Mouse (Mus musculus): ENCODE data around the gene Smarcd2. TPM values are rescaled to one million over a fixed set of nuclear protein-coding genes. Genes with fewer than 3 reads are reported as not detected.

The Smarcd2 gene
- 136 and 162 TPM in 2 replicates for polyA plus RNA-seq (2012; rRNA removed)

DNA sequence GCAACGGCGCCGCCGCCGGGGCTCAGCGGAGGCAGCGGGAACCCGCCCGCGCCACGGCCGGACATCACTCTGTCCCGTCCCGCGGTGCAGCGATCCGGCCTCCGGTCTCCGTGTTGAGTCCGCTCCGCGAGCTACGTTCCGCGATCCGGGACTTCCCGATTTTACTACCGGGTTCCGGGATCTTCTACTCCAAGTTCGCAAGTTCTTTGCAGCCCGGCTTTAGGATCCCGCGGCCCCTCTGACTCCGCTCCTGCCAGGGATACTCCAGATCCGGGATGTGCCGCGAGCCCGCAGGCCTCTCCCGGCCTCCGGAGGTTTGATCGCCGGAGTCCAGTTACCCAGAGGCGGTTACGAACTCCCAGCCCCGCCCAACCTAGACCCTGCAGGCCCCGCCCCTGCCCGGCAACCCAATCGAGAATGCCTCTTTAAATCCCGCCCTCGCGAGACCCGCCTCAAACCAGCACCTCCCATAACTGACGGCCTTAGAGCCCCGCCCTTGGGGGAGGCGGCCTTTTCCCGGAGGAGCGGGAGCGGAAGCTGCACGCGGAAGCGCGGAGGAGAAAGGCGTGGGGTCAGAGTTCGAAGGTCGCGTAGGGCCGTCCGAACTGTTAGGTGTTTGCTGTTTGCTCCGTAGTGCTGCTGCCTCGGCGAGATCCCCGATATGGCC, at the start of gene Smarcd2:
TSS of gene Smarcd2 (minus strand) at position 329 of the 667 bp plus-strand sequence.
- peak; percentile 94 for DNase-seq (ENCODE audit: low read depth, low spot score)
- under 1% methylated on average over 72 of the region's 72 CpGs for WGBS

DNA sequence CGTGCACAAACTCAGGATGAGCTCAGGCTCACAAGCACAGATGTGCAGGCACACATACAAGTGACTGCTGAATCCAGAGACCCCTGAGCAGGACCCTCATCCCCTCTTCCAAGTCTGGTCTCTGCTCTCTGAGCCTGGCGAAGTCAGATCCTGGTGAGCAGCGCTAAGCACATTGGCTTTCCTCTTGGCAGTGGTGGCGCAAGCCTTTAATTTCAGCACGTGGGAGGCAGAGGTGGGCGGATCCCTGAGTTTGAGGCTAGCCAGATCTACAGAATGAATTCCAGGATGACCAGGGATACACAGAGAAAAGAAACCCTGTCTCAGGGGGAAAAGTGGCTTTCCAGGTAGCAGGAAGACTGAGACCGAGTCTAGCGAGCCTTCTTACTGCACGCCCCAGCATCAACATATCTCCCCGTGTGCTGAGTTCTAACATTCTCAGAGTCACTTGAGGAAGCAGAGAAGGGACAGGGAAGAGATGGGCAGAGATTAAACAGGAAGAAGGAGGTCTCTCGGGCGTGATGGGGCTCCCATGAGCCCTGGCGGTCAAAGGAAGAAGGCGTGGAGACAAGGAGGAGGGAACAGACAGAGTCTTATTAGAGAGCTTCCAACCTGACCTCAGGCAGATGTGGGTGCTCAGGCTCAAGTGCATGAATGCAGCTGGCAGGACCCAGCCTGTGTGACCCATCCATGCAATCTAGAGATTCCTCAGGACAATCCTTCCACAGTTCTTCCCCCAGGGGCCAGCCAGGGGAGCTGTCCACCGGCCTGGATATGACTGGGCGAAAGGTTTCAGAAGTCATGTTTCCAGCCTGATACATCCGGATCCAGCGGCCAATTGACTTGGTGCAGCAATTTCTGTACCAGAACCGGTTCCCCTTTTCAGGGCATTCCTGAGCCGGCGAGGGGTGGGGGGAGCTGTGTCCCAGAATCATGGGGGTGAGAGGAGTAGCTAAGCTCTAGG, 45.9 kb upstream of the Smarcd2 start:
- no peak for DNase-seq (ENCODE audit: low read depth, low spot score)
- WGBS = 49% methylated on average over 21 of the region's 21 CpGs

DNA sequence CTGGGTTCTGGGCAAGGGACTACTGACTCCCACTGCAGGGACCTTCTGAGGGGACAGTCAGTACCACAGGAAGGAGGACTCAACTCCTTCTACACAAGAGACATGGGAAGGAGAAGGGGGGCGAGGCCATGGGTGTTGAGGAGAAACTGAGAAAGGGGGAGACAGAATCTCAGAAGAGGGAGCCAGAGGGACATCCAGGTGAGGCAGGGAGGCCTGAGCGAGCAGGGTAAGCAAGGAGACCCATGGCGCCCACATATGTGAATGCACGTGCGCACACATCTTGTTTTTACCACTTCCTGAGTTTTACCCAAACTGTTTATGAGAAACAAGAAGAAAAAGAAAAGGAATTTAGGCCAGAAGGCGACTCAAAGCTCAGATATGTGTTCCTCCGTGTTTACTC, 45.0 kb upstream of the Smarcd2 start:
- no peak for DNase-seq (ENCODE audit: low read depth, low spot score)
- 72% methylated on average over 7 of the region's 7 CpGs for WGBS

DNA sequence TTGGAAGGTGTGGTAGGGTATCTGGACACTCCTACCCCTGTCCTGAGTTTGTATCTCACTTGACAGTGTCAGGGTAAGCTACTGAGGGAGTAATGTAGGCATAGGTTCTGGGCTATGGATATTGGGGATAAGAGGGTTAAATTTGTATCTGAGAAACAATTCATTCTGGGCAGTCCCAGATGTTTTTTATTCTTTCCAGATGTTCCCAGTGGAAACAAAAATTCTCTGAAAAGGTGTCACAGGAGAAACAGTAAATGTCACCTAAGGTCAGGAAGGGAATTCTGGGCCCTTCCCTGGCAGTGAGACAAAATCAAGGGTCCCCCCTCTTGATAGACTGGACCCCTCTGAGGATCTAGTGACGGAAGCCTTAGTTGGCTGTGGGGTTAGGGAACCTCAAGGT, 43.6 kb upstream of the Smarcd2 start:
- WGBS = 81% methylated on average over 1 of the region's 1 CpGs
- no peak for DNase-seq (ENCODE audit: low read depth, low spot score)

DNA sequence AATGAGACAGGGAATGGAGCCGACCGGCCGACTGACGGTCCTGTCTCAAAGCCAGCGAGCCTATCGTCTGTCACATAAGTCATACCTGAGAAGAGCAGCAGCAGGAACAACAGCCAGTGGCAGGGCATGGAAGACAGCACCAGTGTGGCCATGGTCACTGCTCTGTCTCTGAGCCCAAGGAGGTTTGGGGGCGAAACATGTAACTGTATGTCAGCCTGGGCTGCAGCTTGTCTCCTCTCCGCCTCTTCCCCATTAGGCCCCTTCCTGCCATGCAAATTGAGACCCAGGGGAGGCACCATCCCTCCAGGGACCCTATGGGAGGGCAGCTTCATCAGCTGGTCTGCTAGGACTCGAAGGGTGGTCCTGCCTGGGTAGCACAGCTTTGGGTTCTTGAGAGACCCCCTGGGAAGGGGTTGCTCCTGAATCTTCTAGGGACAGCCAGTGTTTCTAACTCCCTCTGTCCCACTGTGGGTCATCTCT, 41.6 kb upstream of the Smarcd2 start, which contains the start of gene Cd79b:
TSS of gene Cd79b (minus strand) at position 430 of the 480 bp plus-strand sequence.
- DNase-seq (ENCODE audit: low read depth, low spot score) = no peak
- WGBS = 77% methylated on average over 9 of the region's 9 CpGs

DNA sequence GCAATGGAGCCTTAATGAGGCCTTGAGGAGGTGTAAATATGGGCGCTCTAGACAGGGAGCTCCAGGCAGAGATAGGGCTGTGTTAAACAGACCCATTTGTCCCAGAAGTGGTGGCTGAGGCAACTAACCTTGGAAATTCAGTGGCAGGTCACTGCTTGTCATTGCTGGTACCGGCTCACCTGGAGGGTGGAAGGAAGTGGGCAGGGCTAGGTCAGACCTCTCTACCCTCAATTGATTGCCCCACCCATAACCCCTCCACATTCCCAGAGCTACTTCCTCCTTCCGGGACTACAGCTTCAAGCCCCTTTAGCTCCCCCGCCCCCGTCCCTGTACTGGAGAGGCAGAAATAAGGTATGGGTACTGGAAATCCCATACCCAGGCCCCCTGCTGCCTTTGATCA, 40.8 kb upstream of the Smarcd2 start:
- no peak for DNase-seq (ENCODE audit: low read depth, low spot score)
- WGBS = 39% methylated on average over 5 of the region's 5 CpGs

DNA sequence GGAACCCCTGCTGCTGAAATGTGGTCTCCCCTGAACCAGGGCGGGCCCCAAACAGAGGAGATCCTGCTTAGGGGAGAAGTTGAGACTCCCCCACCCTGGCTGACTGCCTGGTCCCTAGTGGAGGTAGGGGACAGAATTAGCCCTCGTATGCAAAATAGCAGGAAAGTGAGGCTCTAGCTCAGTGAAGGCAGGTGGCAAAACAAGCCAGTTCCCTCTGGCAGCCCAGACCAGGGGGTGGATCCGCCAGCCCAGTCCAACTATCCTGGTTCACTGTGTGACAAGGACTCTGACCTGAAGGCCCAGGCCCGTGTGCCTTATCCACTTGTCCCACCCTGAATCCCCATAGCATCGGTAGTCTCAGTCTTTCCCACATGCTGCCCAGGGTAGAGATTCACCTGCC, 37.4 kb upstream of the Smarcd2 start:
- no peak for DNase-seq (ENCODE audit: low read depth, low spot score)
- 71% methylated on average over 5 of the region's 5 CpGs for WGBS

DNA sequence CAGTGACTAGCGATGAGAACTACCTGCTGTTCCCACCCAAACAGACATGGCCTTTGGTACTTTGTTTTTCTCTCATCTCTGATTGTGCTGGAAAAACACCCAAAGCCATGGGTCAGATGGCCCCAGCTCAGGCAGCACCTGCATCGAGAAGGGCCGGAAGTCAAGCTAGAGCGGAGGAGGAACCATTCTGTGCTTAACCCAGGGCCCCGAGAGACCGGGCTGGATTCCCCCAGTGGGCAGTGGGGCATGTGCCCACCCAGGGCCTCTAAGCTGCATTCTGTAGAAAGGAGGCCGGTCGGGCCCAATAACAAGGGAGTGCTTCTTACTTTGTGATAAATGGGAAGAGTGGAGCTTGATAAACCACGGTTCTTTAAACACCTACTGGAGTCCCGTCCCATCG, 35.4 kb upstream of the Smarcd2 start:
- 81% methylated on average over 11 of the region's 11 CpGs for WGBS
- no peak for DNase-seq (ENCODE audit: low read depth, low spot score)

DNA sequence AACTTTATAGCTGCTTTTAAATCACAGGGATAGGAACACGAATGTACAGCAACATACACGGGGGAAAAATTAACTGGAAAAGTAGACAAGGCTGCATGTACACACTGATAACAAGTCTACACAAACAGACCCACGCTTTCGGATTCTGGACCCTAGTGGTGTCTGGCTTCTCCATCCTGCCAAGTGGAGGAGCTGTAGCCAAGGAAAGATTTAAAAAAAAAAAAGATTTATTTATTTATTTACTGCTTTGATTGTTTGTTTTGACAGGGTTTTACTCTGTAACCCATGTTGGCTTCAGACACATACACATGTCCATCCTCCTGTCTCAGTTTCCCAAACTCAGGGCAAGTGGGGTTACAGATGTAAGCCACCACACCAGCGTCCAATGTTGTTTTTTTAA, 34.7 kb upstream of the Smarcd2 start:
- DNase-seq (ENCODE audit: low read depth, low spot score) = no peak
- WGBS = 36% methylated on average over 5 of the region's 5 CpGs

DNA sequence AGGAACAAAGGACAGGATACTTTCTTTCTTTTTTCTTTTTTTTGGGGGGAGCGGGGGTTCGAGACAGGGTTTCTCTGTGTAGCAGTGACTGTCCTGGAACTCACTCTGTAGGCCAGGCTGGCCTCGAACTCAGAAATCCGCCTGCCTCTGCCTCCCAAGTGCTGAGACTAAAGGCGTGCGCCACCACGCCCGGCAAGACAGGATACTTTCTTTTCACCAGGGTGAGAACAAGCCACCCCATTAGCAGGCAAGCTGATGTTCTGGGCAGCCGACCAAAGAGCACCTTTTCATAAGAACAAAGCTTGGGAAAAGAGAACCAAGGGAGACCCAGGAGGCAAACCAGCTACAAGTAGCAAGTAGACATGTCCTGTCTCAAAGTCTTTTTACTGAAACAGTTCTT, 34.0 kb upstream of the Smarcd2 start:
- WGBS = 86% methylated on average over 9 of the region's 9 CpGs
- no peak for DNase-seq (ENCODE audit: low read depth, low spot score)

DNA sequence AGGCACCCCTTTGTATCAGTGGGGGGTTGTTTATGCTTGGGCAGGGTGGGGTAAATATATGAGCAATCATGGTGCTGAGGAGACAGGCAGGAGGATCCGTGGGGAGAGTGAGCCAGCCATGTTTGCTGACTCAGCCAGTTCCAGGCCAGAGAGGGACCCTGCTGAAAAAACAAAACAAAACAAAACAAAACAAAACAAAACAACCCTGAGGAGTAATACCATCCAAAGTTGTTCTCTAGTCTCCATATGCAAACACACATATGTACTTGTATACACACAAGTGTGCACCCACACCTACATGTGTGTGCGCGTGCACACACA, 33.3 kb upstream of the Smarcd2 start:
- WGBS = 81% methylated on average over 3 of the region's 3 CpGs
- no peak for DNase-seq (ENCODE audit: low read depth, low spot score)

DNA sequence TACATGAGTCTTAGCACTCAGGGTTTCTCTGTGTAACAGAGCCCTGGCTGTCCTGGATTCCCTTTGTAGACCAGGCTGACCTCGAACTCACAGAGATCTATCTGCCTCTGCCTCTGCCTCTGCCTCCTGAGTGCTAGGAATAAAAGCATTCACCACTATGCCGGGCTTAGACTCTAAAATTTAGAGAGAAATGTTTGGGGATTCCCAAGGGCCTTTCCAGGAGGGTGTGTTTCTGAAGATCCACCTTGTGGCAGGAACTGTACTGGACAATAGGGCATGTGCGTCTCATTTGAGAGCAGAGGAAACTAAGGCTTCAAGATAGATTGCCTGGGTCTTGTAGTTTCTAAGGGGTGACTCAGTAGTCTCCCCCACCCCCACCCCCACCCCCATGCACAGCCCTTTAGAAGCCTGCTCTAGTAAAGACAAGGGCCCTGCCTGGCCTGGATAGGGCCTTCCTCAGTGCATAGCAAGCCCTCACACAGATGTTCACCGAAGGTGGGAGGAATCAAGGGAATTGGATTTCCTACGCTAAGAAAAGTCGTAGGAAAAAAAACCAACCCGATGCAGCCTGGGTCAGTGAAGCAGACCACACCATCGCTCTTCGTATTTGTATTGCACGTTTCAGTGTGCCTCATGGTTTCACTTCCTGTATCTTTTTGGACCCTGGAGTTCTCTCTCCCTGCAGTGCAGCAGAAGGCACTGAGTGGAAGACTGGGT, 32.7 kb upstream of the Smarcd2 start:
- WGBS = 72% methylated on average over 10 of the region's 10 CpGs
- no peak for DNase-seq (ENCODE audit: low read depth, low spot score)

DNA sequence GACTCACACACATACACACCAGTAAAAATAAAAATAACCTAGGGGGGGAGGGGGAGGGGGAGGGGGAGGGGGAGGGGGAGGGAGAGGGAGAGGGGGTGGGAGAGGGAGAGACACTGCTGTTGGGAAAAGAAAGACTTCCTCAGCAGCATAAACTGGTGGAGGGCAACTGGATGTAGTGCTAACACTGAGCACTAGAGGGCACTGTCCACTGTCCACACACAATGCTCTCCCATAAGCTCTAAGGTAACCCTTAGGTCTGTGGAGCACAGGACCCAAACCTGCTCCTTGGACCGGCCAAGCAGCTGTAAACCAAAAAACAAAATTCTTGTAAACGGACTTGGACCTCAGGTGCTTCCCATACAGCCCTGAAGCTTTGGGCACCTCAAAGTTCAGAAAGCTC, 29.9 kb upstream of the Smarcd2 start:
- 7% methylated on average over 2 of the region's 2 CpGs for WGBS
- peak; percentile 18 for DNase-seq (ENCODE audit: low read depth, low spot score)

DNA sequence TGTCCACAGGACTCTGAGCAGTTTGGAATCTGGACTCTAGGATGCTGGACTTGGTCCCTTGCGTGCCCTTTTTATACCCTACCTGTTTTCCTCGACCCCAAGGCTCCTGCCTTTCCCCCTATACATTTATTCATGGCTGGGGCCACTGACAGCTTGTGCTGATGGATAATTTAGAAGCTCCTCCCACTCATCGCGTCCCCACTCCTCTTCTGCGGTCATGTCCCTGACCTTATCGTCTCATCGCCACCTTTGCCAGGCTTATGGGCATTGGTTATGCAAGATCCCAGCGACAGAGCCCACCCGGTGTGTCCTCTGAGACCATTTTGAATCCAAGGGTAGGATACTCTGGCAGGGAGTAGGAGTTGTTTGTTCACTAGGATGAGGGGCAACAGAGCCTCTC, 29.0 kb upstream of the Smarcd2 start, which contains the start of gene Gh:
TSS of gene Gh (minus strand) at position 101 of the 400 bp plus-strand sequence.
- no peak for DNase-seq (ENCODE audit: low read depth, low spot score)
- WGBS = 80% methylated on average over 9 of the region's 9 CpGs

DNA sequence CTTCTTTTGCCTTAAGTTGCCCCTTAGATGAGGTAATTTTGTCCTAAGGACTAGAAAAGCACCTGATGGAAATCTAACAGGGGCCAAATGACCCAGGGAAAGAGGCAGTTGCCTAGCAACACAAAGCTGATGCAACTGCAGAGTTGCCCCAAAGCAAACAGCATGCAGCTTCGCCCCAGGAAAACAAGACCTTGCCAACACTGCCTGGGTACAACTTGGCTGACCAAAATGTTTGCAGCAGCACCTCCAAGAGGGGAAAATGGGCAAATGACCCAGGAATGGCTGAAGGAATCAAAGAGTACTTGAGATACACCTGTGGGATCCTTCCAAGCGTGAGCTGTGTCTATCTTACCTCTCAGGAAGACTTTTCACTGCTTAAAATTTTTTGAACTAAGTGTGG, 19.1 kb upstream of the Smarcd2 start:
- no peak for DNase-seq (ENCODE audit: low read depth, low spot score)
- WGBS = 63% methylated on average over 2 of the region's 2 CpGs

DNA sequence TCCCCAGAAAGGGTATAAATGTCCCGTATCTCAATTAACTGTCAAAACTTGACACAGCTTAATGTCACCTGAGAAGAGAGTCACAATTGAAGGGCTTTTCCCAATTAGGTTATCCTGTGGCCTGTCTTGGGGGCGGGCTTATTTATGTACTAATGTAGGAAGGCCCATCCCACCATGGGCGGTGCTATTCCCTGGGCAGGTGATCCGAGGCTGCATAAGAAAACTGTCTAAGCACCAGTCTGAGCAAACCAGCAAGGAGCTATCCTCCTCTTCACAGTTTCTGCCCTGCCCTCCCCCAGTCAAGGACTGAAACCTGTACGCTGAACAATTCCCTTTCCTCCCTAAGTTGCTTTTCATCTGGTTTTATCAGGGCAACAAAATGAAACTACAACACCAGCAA, 17.6 kb upstream of the Smarcd2 start:
- DNase-seq (ENCODE audit: low read depth, low spot score) = no peak
- 91% methylated on average over 5 of the region's 5 CpGs for WGBS

DNA sequence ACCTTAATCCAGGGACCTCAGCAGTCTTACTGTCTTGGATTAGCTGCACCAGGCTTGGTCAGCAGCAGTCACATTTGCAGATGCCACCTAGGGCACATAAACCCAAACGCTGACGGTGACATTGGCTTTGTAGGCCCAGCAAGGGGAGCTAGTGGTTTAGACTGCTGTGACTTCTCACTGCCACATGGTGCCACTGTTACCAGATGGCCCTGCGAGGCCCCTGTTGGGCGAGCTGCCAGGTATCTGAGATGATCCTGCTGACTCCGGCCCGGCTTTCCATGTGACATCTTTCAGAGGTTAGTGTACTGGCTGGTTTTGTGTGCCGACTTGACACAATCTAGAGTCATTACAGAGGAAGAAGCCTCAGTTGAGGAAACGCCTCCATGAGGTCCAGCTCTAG, 16.6 kb upstream of the Smarcd2 start:
- DNase-seq (ENCODE audit: low read depth, low spot score) = no peak
- 28% methylated on average over 8 of the region's 8 CpGs for WGBS

DNA sequence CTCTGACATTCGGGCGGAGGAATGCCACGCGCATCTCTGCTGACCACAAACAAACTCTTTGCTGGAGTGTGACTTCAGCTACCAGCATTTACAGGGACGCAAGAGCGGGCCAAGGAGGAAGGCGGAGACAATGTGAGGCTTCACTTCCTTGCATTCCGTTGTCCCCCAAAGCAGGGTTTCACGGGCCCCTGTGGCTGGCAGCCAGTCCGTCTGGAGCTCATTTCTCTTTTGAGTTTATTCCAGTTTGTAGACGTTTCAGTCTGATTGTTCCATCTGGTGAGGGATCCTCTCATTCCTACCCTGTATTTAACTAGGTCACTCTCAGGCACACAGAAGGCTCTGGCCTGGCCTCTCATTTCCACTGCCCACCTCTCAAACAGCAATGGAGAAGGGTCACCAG, 14.2 kb upstream of the Smarcd2 start:
- 52% methylated on average over 11 of the region's 11 CpGs for WGBS

DNA sequence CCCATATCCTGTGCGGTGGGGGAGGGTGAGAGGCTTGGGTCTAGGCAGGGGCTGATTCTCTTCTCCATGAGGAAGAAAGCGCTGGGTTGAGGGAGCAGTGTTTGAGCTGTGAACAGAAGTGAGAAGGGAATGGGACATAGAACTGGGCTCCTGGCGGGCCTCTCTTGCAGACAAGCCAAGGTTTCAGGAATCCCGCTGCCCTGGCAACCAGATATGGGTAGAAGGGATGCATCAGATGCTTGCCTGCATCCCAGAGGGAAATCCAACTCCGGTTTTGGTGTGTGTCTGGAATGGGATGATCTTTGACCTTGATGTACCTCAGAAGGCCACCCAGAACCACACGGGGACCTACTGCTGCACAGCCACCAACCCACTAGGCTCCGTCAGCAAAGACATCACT, 13.4 kb upstream of the Smarcd2 start:
- no peak for DNase-seq (ENCODE audit: low read depth, low spot score)
- 91% methylated on average over 7 of the region's 7 CpGs for WGBS

More for the DNA sequence above, 14.2 kb upstream of the Smarcd2 start:
- DNase-seq (ENCODE audit: low read depth, low spot score) = no peak

DNA sequence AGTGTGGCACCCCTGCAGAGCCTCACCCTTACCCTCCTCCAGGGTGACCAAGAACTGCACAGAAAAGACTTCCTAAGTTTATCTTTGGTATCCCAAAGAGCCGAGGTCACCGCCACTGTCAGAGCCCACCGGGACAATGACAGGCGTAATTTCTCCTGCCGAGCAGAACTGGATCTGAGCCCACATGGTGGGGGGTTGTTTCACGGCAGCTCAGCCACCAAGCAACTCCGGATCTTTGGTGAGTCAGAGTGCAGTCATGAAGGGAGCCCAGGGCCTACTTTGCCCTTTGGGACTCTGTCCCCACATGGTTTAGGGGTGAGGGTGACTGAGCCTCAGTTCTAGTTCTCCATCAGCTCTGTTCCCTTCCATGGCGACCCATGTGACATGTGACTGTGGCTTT, 11.4 kb upstream of the Smarcd2 start:
- no peak for DNase-seq (ENCODE audit: low read depth, low spot score)
- 68% methylated on average over 8 of the region's 8 CpGs for WGBS

Measured in large intestine, adult 2 months (tissue).